Mouse (Mus musculus) granulocyte monocyte progenitor cell, adult 5-6 weeks (primary cell): Measurements from ENCODE around the gene Casp9. TPM values are rescaled to one million over a fixed set of nuclear protein-coding genes. Genes with fewer than 3 reads are reported as not detected.
"Not testable (repeated sequence)": the region's sequence is repeated elsewhere in the genome, so short reads cannot be mapped to it uniquely, and the experiment has no call there.

Experiments
- ATAC-seq: replicated peaks from 2 replicates; pipeline ENCODE4 v1.8.0; 2016; ENCODE audit warnings: mild to moderate bottlenecking, moderate TSS enrichment, inconsistent platforms; ENCODE audit not compliant: poor library complexity, severe bottlenecking
- total RNA-seq, 2 experiments: library from RNA; stranded (forward) in 1 of 2; stranded (reverse) in 1 of 2; fragments of 200-712, 200-1000 nt in 1 of 2; fragments of >200 nt in 1 of 2; fragmentation: Nextera tagmentation in 1 of 2; gene quantifications; 2 replicates each; pipeline ENCODE4 v1.2.3; 2014 to 2017

Casp9 gene
- total RNA-seq, 2 experiments from 2014 or later, result 11.1 to 11.5 TPM

DNA sequence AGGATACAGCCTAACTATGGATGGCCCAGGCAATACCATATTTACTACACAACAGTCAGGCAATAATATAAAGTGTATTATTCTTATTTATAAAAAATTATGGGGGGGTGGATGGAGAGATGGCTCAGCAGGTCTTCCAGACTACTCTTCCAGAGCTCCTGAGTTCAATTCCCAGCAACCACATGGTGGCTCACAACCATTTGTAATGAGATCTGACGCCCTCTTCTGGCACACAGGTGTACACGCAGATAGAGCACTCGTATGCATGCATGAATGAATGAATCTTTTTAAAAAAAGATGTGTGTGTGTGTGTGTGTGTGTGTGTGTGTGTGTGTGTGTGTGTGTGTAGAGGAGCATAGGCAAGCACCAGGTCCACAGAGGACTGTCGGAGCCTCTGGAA lies 20.4 kb upstream of the Casp9 start:
- not testable (repeated sequence) for ATAC-seq

DNA sequence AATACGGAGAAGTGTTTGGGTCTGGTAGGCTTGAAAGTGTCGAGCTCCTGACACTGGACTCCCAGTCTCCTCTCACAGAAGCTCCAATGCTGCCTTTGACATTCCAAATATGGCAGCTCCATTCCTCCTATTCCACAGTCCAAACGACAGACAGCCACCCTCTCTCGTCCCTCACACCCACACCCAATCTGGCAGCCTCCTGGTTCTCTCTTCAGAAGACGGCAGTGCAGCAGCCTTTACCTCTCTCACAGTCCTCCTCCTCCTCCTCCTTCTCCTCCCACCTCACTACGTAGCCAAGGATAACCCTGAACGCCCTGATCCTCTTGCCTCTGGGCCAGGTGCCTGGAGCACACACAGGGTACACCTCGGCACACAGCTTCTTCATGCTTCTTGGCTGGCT lies 13.6 kb upstream of the Casp9 start:
- no peak for ATAC-seq

DNA sequence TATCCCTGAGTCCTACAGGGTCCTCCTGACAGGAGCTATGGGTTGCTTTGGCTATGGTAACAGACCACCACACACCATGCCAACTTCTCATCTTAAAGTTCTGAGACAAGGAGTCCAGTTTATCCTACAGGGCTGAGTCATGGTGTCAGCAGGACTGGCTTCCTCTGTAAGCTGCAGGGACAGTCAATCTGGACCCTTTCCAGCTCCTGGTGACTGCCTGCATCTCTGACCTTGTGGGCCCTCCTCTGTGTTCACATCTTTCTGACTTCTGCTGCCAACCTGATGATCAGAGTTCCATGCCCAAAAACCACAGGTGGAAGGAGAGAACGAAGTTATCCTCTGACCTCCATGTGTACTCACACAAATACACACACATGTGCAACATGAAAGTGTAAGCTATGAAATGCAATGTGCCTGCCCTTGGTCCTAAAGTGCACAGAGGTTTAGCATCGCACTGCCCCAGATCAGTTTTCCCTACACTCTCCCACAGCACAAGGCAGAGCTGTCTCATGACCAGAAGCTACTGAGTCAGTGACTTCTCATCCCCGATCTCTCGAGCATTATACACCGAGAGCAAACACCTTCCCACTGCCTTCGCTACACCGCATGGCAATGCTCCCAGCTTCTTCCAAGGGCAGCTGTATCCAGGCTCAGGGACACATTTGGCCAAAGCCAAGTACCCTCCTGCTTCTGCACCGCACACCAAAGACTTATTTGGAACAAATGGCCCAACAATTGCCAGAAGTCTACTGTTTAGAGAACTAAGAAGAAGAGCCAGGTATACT lies 12.0 kb upstream of the Casp9 start:
- no peak for ATAC-seq

- no peak for ATAC-seq
Observed at GRCm38 (mm10) chr4:141784835-141785234, 8.6 kb upstream of the Casp9 start.

DNA sequence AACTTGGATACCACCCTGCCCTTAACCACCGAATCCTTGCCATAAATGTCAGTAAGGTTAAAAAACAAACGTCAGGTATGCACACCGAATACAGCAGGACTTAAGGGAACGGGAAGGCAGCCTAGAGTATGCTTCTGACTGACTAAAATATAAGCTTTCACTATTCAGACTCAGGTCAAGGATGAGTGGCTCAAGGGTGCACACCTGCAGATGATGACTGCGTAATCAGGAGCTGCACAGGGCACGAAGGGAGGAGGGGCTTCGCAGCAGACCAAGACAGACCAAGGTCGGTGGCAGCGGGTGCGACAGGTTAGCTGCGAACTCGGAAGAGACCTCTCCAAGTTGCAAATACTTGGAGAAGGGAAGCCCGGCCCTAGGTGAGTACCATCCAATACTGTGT lies 7.3 kb upstream of the Casp9 start:
- no peak for ATAC-seq

DNA sequence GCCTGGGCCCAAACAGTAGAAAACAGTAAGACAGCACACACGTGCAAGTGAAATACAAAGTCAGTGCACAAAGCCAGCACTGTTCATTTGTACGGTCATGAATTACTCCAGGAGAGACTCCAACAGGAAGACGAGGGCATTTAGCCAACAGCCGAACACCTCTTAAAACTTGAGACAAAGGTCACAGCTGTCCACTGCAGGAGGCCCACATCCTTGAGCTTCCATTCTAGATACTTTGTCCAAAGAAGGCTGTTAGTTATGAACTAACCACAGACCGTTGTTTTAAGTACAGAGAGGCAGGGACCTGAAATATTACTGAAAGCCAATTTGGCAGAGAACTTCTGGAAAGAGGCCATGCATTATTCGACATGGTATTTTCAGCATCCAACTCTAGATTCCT lies 6.4 kb upstream of the Casp9 start:
- ATAC-seq, result no peak

DNA sequence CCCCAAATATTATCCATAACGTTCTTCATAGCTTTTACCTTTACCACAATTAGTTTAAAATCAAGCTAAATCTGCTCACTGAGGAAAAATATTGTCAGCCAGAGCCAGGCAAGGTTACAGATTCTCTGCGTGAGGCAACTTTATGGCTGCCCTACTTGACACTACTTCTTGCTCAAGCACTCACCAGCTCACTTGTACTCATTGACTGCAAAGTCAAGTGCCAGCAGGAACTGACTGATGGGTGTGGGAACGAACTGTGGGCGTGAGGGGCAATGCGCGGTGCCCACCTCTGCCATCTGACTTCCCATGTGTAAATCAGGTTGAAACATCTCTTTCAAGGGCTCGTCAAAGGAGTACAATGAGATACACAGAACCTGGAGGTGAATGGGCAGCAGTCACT lies 6.0 kb upstream of the Casp9 start:
- no peak for ATAC-seq

- ATAC-seq, result no peak
Observed at GRCm38 (mm10) chr4:141789564-141790218, 3.7 kb upstream of the Casp9 start.

DNA sequence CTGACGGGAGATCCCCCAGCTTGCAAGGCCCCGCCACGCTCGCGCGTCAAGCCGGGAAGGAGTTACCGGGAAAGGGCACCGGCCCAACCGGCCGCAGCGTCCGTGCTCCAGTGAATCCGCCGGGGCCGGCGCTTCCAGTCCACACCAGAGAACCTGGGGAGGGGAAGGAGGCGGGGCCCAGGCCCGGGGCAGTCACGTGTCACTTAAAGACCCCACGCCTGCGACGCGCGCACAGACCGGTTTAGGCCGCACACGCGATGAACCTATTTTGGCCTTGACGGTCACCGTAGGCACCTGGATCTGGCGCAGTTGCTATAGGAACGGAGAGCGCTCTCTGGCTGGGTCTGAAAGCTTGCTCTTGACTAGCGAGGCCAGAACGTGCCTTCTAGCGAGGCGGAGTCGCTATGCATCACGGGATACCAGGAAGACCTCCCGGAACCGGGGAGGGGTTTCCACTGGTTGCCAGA lies 2.9 kb upstream of the Casp9 start, which contains the start of gene Dnajc16:
Gene Dnajc16 (minus strand): TSS at position 408 of the 467 bp plus-strand sequence.
- ATAC-seq, result peak; percentile 70

DNA sequence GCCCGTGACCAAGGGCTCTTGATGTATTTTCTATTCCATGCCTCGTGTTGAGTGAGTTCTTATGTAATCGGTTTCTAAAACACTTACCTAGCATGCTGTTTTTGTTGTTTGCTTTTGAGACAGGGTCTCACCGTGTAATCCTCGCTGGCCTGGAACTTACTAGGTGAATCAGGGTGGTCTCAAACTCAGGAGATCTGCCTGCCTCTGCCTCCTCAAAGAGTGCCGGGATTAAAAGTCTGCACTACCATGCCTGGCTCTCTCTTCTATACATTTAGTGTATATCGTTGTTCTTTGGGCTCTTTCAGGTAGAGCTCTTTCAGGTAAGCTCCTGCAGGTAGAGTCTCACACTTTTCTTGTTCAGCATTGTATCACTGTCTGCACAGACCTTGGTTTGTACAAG lies 1.9 kb upstream of the Casp9 start:
- no peak for ATAC-seq

GRCm38 (mm10) chr4:141791951-141792350 lies 1.5 kb upstream of the Casp9 start:
- no peak for ATAC-seq

- ATAC-seq, result peak; percentile 2
Observed at GRCm38 (mm10) chr4:141792554-141793281, 694 bp upstream of the Casp9 start.

DNA sequence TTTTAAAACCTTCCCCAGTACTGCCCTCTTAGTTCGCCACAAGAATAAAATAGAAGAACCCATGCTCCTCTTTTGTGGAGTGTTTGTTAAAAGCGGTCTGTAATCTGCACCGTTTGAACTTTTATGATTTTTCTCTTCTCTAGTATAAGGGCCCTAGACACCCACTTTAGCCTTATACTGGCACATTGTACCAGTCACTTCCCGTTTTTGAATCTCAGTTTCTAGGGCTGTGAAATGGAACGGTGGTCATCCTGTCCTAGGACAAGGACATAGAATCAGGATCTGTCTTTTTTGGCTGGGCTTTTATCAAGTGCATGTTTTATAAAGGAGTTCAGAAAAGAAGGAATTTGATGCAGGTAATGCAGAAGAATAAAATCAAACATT lies 732 bp downstream of the Casp9 start:
- ATAC-seq, result no peak

DNA sequence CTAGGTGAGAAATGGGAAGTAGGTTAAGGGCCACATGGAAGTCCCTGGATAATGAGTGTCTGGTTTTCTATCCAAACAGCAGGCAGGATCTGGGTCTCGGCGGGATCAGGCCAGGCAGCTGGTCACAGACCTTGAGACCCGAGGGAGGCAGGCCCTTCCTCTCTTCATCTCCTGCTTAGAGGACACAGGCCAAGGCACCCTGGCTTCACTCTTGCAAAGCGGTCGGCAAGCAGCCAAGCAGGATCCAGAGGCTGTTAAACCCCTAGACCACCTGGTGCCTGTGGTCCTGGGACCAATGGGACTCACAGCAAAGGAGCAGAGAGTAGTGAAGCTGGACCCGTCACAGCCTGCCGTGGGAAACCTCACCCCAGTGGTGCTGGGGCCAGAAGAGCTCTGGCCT lies 2.9 kb downstream of the Casp9 start:
- no peak for ATAC-seq

- ATAC-seq, result no peak
Observed at GRCm38 (mm10) chr4:141796954-141797353, 3.5 kb downstream of the Casp9 start.

DNA sequence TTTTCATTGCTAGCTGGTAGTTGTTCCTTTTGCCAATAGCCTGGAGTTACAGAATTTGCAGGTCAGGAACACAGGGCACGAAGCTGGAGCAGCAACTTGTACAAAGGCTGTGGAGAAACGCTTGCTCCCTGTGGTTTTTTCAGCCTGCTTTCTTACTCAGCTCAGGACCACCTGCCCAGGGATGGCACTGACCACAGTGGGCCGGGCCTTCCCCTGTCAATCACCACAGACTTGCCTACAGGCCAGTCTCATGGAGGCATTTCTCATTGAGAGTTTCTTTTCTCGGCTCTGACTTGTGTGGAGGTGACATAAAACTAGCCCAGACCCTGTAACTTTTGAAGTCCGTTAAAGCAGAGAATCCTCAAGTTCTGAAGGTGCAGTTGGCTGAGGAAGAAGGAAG lies 4.1 kb downstream of the Casp9 start:
- no peak for ATAC-seq

DNA sequence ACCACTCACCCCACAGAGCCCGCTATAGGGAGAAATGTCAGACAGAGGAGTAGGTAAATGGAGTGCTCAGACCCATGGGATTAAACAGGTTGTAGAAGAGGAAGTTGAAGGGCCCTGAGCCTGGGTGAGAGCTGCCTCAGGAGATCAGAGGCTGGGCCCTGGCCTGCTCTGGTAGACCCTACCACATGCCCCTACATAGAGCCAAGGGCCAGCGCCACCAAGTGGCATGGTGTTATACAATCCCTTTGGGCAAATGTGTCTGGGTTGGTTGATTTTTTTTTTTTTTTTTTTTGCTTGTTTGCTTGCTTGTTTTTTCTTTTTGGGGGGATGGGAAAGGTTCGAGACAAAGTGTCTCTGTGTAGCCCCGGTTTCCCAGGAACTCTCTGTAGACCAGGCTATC lies 10.7 kb downstream of the Casp9 start:
- 0 out of 2 replicates have a peak, but pooled peaks have one; percentile 22 for ATAC-seq

- ATAC-seq, result no peak; the same call in 1 of the 2 replicates
Observed at GRCm38 (mm10) chr4:141805886-141806285, 12.5 kb downstream of the Casp9 start.

- peak; percentile 85 for ATAC-seq
Observed at GRCm38 (mm10) chr4:141809850-141810464, 16.5 kb downstream of the Casp9 start.

GRCm38 (mm10) chr4:141810975-141811374 lies 17.6 kb downstream of the Casp9 start:
- no peak for ATAC-seq

- no peak for ATAC-seq
Observed at GRCm38 (mm10) chr4:141811375-141811774, 18.0 kb downstream of the Casp9 start.
